Comparison of ENCODE assay signal across 8 mouse cellular contexts in genomic region chr4:142165835-142166701, GRCm38 (mm10).
DNase-seq lines count a peak whose midpoint lies in the region; ATAC-seq lines count a peak whose summit lies in the region.

No protein-coding gene starts in this region.

- ATAC-seq in forebrain, embryonic 13.5 days = no peak
- no peak for ATAC-seq in forebrain, embryonic 14.5 days
- ATAC-seq in heart, embryonic 13.5 days (ENCODE audit: extremely low read depth, insufficient number of reproducible peaks, low FRiP score, low TSS enrichment) = peak; percentile 21; the same call in 1 of the 2 replicates
- 0 out of 2 replicates have a peak, but pooled peaks have one; percentile 15 for ATAC-seq in midbrain, embryonic 13.5 days

- peaks cover 6% of the 10 kb centered on the region; the same call in 1 of the 2 replicates for H3K9me3 ChIP-seq in forebrain, embryonic 13.5 days (replicated peaks)
- no peaks in the 10 kb centered on the region for H3K9me3 ChIP-seq in forebrain, embryonic 14.5 days (replicated peaks; ENCODE audit: control insufficient read depth, low read length)
- peaks cover 8% of the 10 kb centered on the region; the same call in 1 of the 2 replicates for H3K9me3 ChIP-seq in heart, embryonic 13.5 days
- H3K9me3 ChIP-seq in limb, embryonic 10.5 days (replicated peaks) = 0 out of 2 replicates have a peak, but pooled peaks cover 2% of the 10 kb centered on the region
- H3K9me3 ChIP-seq in midbrain, embryonic 13.5 days = no peaks in the 10 kb centered on the region

- no peaks in the 10 kb centered on the region for H3K27me3 ChIP-seq in forebrain, embryonic 13.5 days
- no peaks in the 10 kb centered on the region for H3K27me3 ChIP-seq in forebrain, embryonic 14.5 days (replicated peaks; ENCODE audit: control insufficient read depth, insufficient read depth, low read length)
- no peaks in the 10 kb centered on the region for H3K27me3 ChIP-seq in heart, embryonic 13.5 days (replicated peaks)
- H3K27me3 ChIP-seq in limb, embryonic 10.5 days (ENCODE audit: low read depth, poor library complexity, severe bottlenecking) = no peaks in the 10 kb centered on the region
- peaks cover 3% of the 10 kb centered on the region; the same call in 1 of the 2 replicates for H3K27me3 ChIP-seq in midbrain, embryonic 13.5 days

- no peak for DNase-seq in forebrain, embryonic 14.5 days (ENCODE audit: low spot score)
- DNase-seq in adrenal gland, postnatal 25 days = peak; percentile 56
- DNase-seq in limb, embryonic 10.5 days (ENCODE audit: low spot score) = no peak
- DNase-seq in cerebellum, adult 9-11 months = no peak
- DNase-seq in right cerebral cortex, postnatal 14 days = no peak

- H3K36me3 ChIP-seq in forebrain, embryonic 13.5 days (ENCODE audit: poor library complexity, severe bottlenecking) = peaks cover 7% of the 10 kb centered on the region; the same call in 1 of the 2 replicates
- H3K36me3 ChIP-seq in forebrain, embryonic 14.5 days (ENCODE audit: control insufficient read depth, insufficient read depth, low read length) = no peaks in the 10 kb centered on the region
- H3K36me3 ChIP-seq in heart, embryonic 13.5 days = 0 out of 2 replicates have a peak, but pooled peaks cover 5% of the 10 kb centered on the region
- peaks cover 17% of the 10 kb centered on the region for H3K36me3 ChIP-seq in limb, embryonic 10.5 days
- peaks cover 9% of the 10 kb centered on the region for H3K36me3 ChIP-seq in midbrain, embryonic 13.5 days

- H3K4me1 ChIP-seq in forebrain, embryonic 13.5 days = peaks cover 11% of the 10 kb centered on the region
- H3K4me1 ChIP-seq in forebrain, embryonic 14.5 days (ENCODE audit: control insufficient read depth, insufficient read depth, low read length) = peaks cover 7% of the 10 kb centered on the region
- peaks cover 58% of the 10 kb centered on the region for H3K4me1 ChIP-seq in heart, embryonic 13.5 days
- H3K4me1 ChIP-seq in limb, embryonic 10.5 days = peaks cover 33% of the 10 kb centered on the region
- H3K4me1 ChIP-seq in midbrain, embryonic 13.5 days (replicated peaks) = peaks cover 18% of the 10 kb centered on the region

- WGBS in forebrain, embryonic 13.5 days = 16% methylated on average over 18 of the region's 18 CpGs
- 19% methylated on average over 16 of the region's 18 CpGs for WGBS in forebrain, embryonic 14.5 days
- WGBS in heart, embryonic 13.5 days = 12% methylated on average over 18 of the region's 18 CpGs
- 9% methylated on average over 18 of the region's 18 CpGs for WGBS in limb, embryonic 10.5 days
- 12% methylated on average over 18 of the region's 18 CpGs for WGBS in midbrain, embryonic 13.5 days

- no peak overlapping the region for H3K4me3 ChIP-seq in forebrain, embryonic 13.5 days
- no peak overlapping the region for H3K4me3 ChIP-seq in forebrain, embryonic 14.5 days (ENCODE audit: low read depth, low read length)
- peak overlapping the region; percentile 11; the same call in 1 of the 2 replicates for H3K4me3 ChIP-seq in heart, embryonic 13.5 days
- 0 out of 2 replicates have a peak overlapping the region, but pooled peaks have one; percentile 13 for H3K4me3 ChIP-seq in limb, embryonic 10.5 days
- H3K4me3 ChIP-seq in midbrain, embryonic 13.5 days (replicated peaks) = no peak overlapping the region

- H3K27ac ChIP-seq in forebrain, embryonic 13.5 days = no peak overlapping the region; the same call in 1 of the 2 replicates
- H3K27ac ChIP-seq in forebrain, embryonic 14.5 days (ENCODE audit: low read depth, low read length) = no peak overlapping the region
- H3K27ac ChIP-seq in heart, embryonic 13.5 days (replicated peaks) = peak overlapping the region; percentile 87
- peak overlapping the region; percentile 71 for H3K27ac ChIP-seq in limb, embryonic 10.5 days
- H3K27ac ChIP-seq in midbrain, embryonic 13.5 days = 0 out of 2 replicates have a peak overlapping the region, but pooled peaks have one; percentile 6

- peak overlapping the region; percentile 4; the same call in 1 of the 2 replicates for H3K4me2 ChIP-seq in forebrain, embryonic 13.5 days
- no peak overlapping the region for H3K4me2 ChIP-seq in forebrain, embryonic 14.5 days (ENCODE audit: low read length)
- H3K4me2 ChIP-seq in heart, embryonic 13.5 days = peak overlapping the region; percentile 53
- H3K4me2 ChIP-seq in midbrain, embryonic 13.5 days (replicated peaks) = no peak overlapping the region

- H3K9ac ChIP-seq in forebrain, embryonic 13.5 days = peak overlapping the region; percentile 40; the same call in 1 of the 2 replicates
- no peak overlapping the region for H3K9ac ChIP-seq in forebrain, embryonic 14.5 days (ENCODE audit: low read length)
- H3K9ac ChIP-seq in heart, embryonic 13.5 days = peak overlapping the region; percentile 51
- no peak overlapping the region for H3K9ac ChIP-seq in midbrain, embryonic 13.5 days (replicated peaks)

Comparison
In these comparisons a context has a peak if more than half of its experiments do, and no peak if none do; other contexts are left out.
1. H3K4me2 ChIP-seq: peak in forebrain, embryonic 13.5 days (single experiment) and heart, embryonic 13.5 days (single experiment); none in forebrain, embryonic 14.5 days (single experiment) and midbrain, embryonic 13.5 days (single experiment).
2. H3K9ac ChIP-seq: peak in forebrain, embryonic 13.5 days (single experiment) and heart, embryonic 13.5 days (single experiment); none in forebrain, embryonic 14.5 days (single experiment) and midbrain, embryonic 13.5 days (single experiment).
3. ATAC-seq: peak in heart, embryonic 13.5 days (single experiment) and midbrain, embryonic 13.5 days (single experiment); none in forebrain, embryonic 13.5 days (single experiment) and forebrain, embryonic 14.5 days (single experiment).
4. H3K27ac ChIP-seq: peak in heart, embryonic 13.5 days (single experiment), limb, embryonic 10.5 days (single experiment) and midbrain, embryonic 13.5 days (single experiment); none in forebrain, embryonic 13.5 days (single experiment) and forebrain, embryonic 14.5 days (single experiment).
5. H3K4me3 ChIP-seq: peak in heart, embryonic 13.5 days (single experiment) and limb, embryonic 10.5 days (single experiment); none in forebrain, embryonic 13.5 days (single experiment), forebrain, embryonic 14.5 days (single experiment) and midbrain, embryonic 13.5 days (single experiment).